Mouse (Mus musculus): Measurements from ENCODE around the gene Tspo2.

- TF ChIP-seq GATA1 (IDR thresholded peaks at IDR 0.05; ENCODE audit: borderline replicate concordance, low read length) = no peak
- no peak for TF ChIP-seq FLI1 (IDR thresholded peaks at IDR 0.05; ENCODE audit: low read length)
These were observed 4.6 kb upstream of the Tspo2 start for GRCm38 (mm10) chr17:48455955-48456354.

All from megakaryocyte, embryonic 14.5 days (primary cell).